Mouse (Mus musculus): ENCODE results near the gene Xkr7.

Gene Xkr7

DNA sequence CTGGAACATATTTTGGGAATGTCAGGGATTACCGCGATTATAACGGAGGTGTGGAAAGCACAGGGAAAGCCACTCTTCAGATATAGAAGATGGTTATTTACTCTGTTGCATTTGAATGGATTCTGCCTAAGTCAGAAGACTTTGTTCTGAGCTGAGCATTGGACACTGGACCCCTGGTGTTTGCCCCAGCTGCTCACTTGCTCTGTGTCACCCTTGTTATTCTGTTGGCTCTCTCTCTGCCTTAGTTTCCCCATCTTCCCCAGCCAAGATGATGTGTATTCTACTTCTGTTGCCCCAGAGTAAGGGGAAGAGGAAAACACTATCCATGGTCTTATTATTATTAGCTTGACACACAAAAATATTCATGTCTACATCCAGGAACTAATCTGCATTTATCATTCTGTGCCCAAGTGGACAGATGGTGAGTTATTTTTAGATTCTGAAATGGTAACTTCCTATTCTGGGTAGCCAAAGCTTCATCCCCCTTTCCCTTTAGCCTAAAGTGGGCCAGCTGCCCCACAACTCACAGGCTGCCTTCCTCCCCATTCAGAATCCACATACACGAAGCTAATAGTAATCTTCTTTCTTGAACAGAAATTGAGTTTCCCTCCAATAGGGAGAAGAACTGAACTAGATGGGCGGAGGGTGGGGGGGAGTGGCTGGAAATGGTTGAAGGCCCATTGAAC, 2.0 kb downstream of the Xkr7 start:
- no peak for DNase-seq

DNA sequence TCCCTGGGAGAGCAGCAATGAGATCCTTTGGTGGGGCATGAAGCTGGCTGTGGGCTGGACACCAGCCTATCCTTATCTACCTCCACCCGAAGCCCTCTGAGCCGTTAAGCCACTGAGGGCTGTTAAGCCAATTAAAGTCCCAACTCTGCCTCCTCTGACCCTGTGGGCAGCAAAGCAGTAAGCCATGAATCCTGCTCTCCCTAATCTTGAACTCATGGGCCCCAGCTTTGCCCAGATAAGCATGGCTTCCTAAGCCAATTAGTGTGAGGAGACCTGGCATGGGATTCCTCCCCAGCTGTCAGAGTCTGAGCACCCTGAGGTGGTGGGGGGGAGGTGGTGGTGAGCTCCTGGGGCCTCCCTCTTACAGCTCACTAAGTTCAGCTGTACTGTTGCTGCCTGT, 5.0 kb downstream of the Xkr7 start:
- DNase-seq: no peak

DNA sequence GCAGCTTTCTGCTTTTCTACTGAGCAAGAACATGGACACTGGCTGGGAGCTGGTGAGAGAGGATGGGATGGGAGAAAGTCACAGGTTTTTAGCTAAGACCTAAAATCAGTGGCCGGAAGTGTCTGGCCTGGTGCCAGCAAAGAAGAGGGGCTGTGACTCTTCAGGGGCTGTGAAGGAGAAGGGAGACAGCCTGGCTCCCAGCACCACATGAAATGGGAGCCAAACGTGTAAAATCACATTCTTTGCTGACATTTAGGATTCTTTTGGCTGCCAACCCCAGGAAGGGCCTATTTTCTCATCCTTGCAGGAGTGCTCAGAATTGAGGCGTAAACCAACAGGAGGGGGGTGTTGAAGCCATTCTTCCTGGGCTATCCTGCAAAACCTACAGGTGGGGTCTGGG, 12.2 kb downstream of the Xkr7 start:
- no peak for DNase-seq

DNA sequence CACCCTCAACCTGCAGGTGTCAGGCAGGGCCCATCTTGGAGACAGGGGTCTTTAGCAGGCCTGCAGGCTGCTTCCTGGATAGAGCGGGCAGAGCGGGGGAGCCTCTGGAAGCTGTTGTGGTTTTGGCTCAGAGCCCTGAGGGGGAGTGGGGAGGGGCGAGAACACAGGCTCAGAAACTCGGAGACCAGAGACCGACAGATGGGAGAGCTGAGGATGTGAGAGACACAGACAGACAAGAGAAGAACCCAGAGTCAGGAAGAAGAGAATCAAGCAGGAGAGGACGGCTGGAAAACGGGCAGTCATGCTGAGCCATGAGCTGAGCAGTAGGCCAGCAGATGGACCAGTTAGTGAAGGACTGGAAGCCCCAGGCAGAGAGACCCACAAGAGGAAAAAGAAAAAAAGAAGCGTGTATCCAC, 14.2 kb downstream of the Xkr7 start:
- peak; percentile 8 for DNase-seq

DNA sequence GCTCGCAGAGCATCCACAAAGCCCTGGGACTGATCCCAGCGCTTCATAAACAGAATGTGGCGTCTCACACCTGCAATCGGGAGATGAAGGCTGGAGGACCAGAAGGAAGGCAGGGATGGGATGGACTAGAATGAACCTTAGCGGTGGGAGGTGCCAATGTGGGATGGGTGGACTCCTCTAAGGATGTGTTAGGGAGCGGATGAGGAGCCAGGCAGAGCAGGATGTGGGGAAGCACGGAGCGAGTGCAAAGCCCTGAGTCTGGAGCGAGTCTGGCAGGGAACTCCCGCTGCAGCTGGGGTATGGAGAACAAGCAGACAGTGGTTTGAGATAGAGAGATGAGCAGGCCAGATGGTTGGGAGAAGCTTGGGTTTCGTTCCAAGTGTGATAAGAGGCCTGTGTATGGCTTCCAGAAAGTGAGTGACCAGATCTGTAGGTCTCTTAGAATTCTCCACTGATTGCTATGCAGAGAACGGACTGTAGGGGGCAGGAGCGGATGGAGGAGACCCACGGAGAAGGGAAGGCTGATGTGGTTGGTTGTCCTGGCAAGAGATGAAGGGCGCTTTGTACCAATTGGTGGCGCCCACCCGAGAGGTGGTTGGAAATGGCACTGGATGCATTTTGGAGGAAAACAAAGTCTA, 16.3 kb downstream of the Xkr7 start:
- DNase-seq: peak; percentile 20

DNA sequence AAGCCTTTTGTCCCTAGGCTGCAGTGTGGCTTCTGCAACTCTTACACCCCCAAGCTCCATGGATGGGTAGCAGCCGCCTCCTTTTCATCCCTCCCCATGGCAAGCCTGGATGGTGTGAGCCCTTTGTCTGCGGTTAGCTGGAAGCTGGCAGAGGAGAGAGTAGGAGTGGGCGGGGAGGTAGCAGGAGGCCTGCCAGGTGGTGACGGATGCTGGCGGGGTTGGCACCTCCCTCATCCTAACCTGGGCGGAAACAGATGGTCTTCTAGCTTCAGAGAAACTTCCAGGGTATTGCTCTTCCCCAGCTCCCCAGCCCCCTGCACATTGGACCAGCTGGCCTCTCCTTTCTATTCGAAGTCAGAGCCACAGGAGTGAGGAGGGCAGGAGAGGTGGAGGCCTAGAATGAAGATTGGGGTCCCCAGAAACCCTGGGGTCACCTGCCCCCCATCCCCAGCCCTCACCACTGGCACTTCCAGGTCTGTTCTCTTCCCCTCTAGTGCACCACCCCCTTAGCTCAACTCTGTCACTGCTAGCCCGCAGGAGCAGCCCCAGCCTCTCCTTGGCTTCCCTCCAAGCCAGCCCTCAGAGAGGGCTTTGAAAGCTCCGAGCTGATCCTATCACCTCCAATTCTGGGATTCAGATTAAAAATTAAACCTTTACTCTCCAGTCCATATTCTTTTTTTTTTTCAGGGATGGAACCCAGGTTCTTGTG, 17.8 kb downstream of the Xkr7 start:
- peak; percentile 19 for DNase-seq

DNA sequence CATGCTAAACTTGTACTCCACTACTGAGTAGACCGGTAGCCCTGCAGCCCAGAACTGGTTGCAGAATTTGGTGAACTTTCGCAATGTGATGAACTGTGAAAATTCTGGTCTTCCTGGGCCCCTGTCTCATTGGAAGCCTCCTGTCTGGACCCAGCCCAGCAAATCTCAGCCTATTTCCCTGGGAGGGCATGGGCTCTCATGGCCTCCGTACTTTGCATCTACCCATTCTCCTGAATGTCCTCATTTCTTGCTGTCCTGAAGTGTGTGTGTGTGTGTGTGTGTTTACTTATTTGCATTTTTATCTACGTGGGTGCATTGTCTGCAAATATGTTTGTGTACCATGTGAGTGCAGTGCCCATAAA, 18.3 kb downstream of the Xkr7 start:
- DNase-seq: no peak

DNA sequence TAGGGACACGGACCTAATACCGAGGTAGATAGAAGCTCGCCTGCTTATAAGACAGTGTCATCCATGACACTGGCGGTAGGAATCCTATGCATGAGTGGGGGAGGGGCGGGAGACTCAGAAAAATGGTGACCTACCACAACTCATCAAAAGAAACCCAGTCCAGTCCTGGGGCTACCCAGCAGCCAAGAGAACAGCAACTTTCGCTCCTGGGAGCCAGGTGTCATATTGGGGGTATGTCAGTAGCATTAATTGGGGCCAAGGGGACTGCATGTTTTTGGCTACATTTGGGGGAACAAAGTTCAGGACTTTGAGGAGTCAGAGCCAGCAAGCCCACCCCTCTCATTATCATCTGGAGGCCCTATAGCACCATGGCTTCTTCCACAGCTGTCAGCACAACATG, 19.4 kb downstream of the Xkr7 start:
- no peak for DNase-seq

DNA sequence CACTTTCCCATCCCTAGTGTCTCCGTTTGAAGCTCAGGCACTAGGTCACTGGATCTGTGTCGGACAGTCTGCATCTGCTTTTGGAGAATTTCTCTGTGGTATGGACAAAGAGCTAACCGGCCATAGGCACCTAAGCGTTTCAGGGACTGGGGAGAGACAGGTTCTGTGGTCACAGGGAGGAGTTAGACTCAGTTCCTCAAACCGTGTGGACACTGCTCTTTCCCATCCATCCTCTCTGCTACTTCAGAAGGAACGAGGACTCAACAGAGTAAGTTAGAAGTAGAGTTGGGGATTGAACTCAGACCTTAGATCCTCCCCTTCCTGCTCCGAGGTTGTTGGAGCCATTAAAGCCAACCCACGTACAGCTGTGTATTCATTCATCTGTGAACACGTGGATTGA, 19.9 kb downstream of the Xkr7 start:
- no peak for DNase-seq

DNA sequence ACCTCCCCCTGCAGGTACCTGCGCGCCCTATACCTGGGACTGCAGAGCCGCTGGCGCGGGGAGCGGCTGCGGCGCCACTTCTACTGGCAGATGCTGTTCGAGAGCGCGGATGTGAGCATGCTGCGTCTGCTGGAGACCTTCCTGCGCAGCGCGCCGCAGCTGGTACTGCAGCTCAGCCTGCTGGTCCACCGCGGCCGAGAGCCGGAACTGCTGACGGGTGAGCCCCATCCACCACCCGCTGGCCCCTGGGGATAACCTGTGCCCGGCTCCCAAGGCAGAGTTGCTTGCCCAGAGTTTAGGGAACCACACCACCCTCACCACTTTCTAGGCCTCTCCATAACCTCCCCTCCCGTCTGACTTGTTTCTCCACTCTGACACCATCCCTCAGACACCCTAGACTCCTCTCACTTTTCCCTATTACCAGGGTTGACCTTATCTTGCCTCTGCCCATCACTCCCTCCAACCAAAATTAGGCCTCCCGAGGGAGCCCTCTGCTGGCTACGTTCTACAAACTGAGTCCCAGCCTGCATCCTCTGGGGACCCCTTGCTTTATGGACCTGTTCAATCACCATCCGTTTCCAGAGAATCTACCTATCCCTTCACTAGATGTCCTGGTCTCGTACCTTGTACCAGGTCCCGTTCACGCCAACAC, 21.2 kb downstream of the Xkr7 start:
- no peak for DNase-seq

DNA sequence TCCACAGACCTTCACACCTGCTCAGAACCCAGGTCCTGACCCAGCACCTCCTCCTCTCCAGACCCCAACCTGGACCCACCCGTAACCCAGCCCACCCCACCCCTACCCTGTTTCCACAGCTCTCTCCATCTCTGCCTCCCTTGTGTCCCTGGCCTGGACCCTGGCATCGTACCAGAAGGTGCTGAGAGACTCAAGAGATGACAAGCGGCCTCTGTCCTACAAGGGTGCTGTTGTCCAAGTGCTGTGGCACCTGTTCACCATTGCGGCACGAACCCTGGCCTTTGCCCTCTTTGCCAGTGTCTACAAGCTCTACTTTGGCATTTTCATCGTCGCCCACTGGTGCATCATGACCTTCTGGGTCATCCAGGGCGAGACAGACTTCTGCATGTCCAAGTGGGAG, 22.2 kb downstream of the Xkr7 start:
- DNase-seq: no peak

DNA sequence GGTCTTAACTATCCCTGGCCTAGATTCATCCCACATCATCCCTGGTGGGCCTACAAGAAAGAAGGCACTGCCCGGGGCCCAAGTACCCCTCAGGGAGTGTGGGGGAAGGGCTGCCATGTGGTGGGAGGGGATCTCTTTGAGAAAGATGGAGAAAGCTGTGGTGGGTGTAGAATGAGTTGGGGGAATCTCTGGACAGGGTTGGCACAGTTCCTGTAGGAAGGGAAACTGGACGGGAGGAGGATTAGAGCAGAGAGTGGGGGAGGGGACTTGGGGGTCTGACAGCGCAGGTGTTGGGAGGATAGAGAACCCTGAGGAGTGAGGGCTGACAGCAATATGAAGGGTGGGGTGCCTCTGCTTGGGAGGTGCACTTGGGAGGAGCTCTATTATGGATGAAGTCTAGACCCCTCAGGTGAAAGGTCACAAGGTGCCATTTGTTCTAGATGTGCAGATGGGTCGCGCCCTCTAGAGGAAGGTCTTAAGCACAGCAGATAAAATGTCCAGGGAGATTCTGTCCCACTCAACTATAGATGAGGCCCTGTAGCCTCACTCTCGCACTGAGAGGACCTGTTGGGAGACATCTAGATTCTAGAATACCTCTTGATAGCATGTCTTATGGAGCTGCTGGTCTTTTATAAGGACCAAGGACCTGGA, 23.7 kb downstream of the Xkr7 start:
- no peak for DNase-seq

DNA sequence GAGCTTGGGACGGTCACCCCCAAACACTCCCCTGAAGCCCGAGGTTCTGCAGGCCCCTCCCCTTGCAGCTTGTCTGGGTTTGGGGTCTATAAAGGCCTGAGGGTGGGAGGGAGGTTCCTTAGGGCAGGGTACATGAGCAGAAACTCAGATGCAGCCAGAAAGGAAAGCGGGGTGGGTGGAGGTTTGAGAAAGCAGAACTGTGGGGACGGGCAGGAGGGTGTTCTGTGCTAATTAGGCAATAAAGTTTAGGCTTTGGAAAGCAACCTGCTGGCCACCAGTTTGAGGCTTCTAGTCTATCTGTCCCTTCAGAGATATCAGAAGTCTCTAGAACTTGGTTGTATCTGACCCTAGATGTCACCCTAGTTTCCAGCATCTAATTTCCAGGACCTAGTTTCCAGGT, 26.7 kb downstream of the Xkr7 start:
- DNase-seq: no peak

DNA sequence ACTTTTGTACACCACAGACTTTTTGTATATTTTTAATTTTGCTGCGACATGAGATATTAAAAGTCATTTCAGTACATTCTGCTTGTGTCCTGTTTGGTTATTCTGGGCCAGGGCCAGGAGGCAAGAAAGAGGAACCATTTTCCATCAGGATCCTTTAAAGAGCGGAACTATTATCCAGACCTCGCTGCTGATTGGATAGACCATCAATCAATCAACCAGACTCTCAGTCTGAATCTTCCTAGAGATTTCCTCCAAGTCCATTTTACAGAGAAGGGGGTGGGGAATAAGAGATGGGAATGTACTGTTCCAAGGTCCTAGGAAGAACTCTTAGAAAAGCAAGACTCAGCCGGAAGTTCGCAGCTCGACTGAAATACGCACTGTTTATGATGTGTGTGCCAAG, 28.6 kb downstream of the Xkr7 start:
- no peak for DNase-seq

DNA sequence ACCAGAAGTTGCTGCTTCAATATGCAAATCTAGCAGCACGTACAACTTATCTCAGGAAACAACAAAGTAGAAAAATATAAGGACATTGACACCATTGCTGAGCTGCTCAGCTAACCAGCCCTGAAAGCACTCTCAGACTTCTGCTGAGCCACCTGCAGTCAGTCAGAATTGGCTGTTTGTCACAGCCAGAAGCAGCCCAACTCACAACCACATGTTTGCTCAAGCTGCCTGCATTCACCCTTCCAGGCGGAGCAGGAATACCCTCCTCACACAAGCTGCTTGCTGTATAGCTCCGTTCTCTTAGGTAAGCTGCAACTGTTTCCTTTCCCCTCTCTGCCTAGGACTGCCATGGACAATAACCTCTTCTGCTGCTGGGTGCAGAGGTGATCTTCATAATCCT, 31.7 kb downstream of the Xkr7 start:
- peak; percentile 23 for DNase-seq

DNA sequence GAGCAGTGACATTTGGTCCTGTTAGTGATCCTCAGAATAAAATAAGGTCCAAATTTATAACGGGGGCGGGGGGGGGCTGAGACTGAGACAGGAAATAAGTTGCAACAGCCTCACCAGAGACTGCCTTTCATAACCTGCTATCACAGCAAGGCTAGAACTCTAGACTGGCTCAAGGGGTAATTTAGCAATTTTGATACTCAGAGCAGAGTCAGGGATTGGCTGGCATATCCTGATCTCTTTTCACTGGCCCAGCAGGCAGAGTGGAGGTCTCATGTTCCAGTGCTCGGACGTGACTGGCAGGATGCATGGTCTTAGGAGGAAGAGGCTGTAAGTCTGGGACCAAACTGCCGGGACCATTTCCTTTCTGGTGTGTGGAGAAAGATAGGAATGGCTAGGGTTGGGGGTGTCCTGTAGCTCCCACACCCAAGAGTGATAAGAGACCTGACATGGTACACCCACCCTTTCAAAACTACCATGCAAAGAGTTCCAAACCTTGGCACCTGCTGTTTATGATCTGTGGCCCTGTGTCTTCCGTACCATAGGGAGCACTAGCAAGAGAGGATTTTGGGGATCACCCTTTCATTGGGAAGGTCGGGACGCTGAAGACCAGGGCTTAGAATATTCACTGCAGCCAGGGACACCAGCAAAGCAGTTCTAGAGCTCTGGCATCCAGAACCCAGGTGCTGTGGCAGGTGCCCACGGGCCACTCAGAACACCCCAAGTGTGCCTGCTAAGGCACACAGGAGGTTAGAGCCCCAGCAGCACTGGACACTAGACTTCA, 32.7 kb downstream of the Xkr7 start:
- DNase-seq: no peak

DNA sequence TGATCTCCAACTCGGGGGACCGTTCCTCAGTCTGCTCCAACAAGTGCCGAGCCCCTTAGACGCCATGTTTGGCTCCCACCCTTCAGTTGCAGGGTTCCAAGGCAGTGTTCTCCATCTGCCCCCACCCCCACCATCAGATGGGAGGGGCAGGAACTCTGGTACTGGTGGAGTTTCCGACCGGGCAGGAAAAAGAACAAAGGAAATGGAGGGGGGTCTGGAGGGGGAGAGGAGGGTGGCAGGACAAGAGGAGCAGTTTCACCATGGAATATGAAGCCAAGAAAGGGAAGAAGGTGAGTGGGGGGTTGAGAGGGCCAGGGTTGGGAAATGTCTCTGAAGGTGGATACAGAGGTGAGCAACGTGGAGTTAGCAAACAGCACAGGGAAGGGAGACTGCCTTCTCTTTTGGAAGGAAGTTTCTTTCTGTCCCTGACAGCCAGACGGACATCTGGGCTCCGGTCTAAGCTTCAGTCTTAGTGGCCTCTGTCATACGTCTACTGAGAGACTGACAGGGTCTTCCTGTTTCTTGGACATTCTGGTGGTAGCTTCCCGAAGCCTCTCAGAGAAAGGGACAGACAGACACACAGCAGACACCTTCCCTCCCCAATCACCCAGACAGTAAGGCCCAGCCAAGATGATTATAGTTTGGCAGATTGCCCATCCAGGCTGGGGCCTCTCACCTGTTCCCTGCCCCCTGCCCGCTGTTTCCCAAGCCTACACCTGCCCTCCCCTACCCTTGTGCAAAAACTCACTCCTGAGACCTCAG, 34.3 kb downstream of the Xkr7 start, which contains the start of gene Ccm2l:
Ccm2l (plus strand) TSS at position 209 of the 762 bp plus-strand sequence.
- DNase-seq: no peak

DNA sequence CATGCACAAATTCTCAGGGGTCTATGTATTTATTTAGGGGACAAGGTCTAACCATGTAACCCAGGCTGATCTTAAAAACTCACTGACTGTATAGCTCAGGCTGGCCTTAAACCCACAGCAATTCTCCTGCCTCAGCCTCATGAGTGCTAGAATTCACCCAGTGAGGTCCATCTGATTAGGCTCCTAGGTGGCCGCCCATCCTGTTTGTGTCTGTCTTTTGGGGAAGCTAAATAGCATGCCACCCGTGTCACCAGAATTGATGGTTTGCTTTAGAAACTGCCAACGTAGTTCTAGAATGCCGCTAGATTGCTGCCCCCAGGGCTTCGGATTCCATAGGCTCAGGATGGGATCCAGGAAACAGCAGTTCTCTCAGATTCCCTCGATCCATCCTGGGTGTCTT, 35.3 kb downstream of the Xkr7 start:
- DNase-seq: no peak

DNA sequence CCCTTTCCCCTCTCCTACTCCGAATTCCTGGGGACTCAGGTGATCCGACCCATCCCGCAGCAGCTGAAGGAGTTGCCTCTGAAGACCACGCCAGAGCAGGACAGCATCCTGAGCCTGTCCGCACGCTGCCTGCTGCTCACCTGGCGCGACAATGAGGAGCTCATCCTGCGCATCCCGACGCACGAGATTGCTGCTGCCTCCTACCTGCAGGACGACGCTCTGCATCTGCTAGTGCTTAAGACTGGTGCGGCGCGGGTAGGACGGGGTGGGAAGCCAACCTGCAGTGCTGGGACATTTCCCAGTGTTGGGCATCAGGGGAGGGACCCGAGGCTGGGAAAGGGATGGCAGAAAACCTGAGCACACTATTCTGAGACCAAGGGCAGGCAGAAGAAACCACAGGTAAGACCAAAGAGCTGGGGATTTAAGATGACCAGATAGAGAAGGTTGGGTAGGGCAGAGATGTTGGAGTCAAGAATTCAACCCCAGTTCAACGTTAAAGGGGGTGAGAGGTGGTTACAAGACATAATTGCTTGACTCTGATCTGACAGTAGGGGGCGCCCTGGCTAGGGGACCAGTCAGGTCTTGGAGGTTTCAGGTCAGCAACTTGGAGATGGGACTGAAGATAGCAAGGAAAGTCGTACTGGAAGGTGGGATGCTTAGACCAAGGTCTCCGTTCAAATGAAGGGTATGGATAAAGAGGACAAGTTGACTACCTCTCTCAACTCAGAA, 39.3 kb downstream of the Xkr7 start:
- no peak for DNase-seq

DNA sequence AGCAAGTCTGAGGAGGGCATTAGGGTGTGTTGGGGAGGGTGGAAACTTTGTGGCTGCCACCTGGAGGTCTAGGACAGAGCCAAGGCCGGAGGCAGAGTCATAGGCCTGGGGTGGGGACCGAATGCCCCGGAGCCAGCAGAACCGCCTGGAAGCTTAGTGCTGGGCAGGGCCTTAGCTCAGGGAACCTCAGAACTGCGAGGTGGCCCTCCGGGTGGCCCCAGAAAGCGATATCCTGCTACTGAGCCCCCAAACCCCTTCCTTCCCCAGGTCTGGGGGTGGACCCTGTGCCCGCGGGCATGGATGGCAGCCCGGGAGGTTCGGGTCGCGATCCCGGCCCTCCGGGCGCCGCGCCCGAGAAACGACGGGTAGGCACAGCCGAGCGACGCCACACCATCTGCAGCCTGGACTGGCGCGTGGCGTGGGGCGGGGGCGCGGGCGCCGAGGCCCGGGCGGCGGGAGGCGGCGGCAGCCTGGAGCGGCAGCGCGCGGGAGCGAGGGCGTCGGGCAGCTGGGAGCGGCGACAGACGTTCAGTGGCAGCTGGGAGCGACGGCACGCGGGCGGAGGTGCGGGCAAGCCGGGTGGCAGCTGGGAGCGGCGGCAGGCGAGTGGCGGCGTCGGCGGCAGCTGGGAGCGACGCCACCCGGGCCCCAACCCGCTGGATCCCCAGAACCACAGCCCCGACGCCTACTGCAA, 40.0 kb downstream of the Xkr7 start:
- peak; percentile 51 for DNase-seq

Measured in layer of hippocampus, adult 9-11 months (tissue).